Mouse (Mus musculus) C2C12 (cell line): ENCODE measurements around the gene Cdkn1b. TPM values are rescaled to one million over a fixed set of nuclear protein-coding genes. Genes with fewer than 3 reads are reported as not detected.

ENCODE experiments used
- H3K27me3 ChIP-seq: one replicate; pipeline ENCODE4 v1.6.1; 2011; ENCODE audit not compliant: control insufficient read depth, insufficient read depth, insufficient read length
- H3K36me3 ChIP-seq: one replicate; pipeline ENCODE4 v1.6.1; 2011; ENCODE audit not compliant: control insufficient read depth, insufficient read depth
- H3K4me3 ChIP-seq: one replicate; pipeline ENCODE4 v1.5.1; 2011; ENCODE audit warnings: mild to moderate bottlenecking, control low read depth; ENCODE audit not compliant: poor library complexity, insufficient read depth, severe bottlenecking
- H3K79me2 ChIP-seq: one replicate; pipeline ENCODE4 v1.6.1; 2011; ENCODE audit not compliant: control insufficient read depth, insufficient read depth
- H3K79me3 ChIP-seq: one replicate; pipeline ENCODE4 v1.6.1; 2011; ENCODE audit warnings: low read depth, control low read depth
- H3ac ChIP-seq: one replicate; pipeline ENCODE3; 2011; ENCODE audit warnings: low read depth; ENCODE audit not compliant: control insufficient read depth, insufficient read length
- CEBPB ChIP-seq: IDR thresholded peaks from one replicate; pipeline ENCODE4 v1.6.1; 2011; ENCODE audit warnings: low read depth, mild to moderate bottlenecking, control low read depth, moderate library complexity
- CTCF ChIP-seq: IDR thresholded peaks from one replicate; pipeline ENCODE4 v1.5.1; 2011; ENCODE audit not compliant: control insufficient read depth, insufficient read depth, insufficient read length
- FOSL1 ChIP-seq: IDR thresholded peaks from one replicate; pipeline ENCODE4 v1.8.0; 2011; ENCODE audit warnings: mild to moderate bottlenecking, low read length; ENCODE audit not compliant: poor library complexity, insufficient read depth, severe bottlenecking
- MAX ChIP-seq: IDR thresholded peaks from one replicate; pipeline ENCODE4 v1.6.1; 2011; ENCODE audit warnings: mild to moderate bottlenecking, control low read depth
- MYOD1 ChIP-seq: IDR thresholded peaks from one replicate; pipeline ENCODE4 v1.6.1; 2011; ENCODE audit warnings: low read depth; ENCODE audit not compliant: control insufficient read depth, insufficient read length
- MYOG ChIP-seq: IDR thresholded peaks from one replicate; pipeline ENCODE4 v1.6.1; 2011; ENCODE audit not compliant: control insufficient read depth, insufficient read length; ENCODE audit errors: extremely low read depth
- USF1 ChIP-seq: IDR thresholded peaks from one replicate; pipeline ENCODE4 v1.6.1; 2011; ENCODE audit warnings: low read depth, mild to moderate bottlenecking, control low read depth, moderate library complexity
- polyA plus RNA-seq: library from polyadenylated mRNA; unstranded; fragments of >200 nt; fragmentation: generic; extraction: Trizol; gene quantifications from one replicate; pipeline ENCODE4 v1.2.1, GENCODE M21; 2012; ENCODE audit warnings: missing spikeins

The Cdkn1b gene
- polyA plus RNA-seq, 1 experiment = 15.8 TPM

GRCm38 (mm10) chr6:134961286-134961685 lies 41.1 kb downstream of the Cdkn1b start:
- H3K27me3 ChIP-seq = no peaks in the 10 kb centered on the region
- TF ChIP-seq MAX (no peak), USF1 (no peak), MYOD1 (no peak), CEBPB (no peak), CTCF (no peak), FOSL1 (no peak), MYOG (no peak)
- no peak overlapping the region for H3ac ChIP-seq
- H3K4me3 ChIP-seq = no peak overlapping the region
- no peaks in the 10 kb centered on the region for H3K79me3 ChIP-seq
- no peaks in the 10 kb centered on the region for H3K36me3 ChIP-seq
- no peaks in the 10 kb centered on the region for H3K79me2 ChIP-seq

GRCm38 (mm10) chr6:134961858-134962517 lies 41.8 kb downstream of the Cdkn1b start:
- H3K79me2 ChIP-seq = no peaks in the 10 kb centered on the region
- no peaks in the 10 kb centered on the region for H3K36me3 ChIP-seq

GRCm38 (mm10) chr6:134962518-134962893 lies 42.3 kb downstream of the Cdkn1b start:
- Histone ChIP-seq H3ac (no peak overlapping the region), H3K79me2 (no peaks in the 10 kb centered on the region), H3K4me3 (no peak overlapping the region), H3K27me3 (no peaks in the 10 kb centered on the region), H3K79me3 (no peaks in the 10 kb centered on the region), H3K36me3 (no peaks in the 10 kb centered on the region)
- no peak for TF ChIP-seq MYOD1

More at GRCm38 (mm10) chr6:134961858-134962517, 41.8 kb downstream of the Cdkn1b start:
- H3K79me3 ChIP-seq = no peaks in the 10 kb centered on the region
- no peaks in the 10 kb centered on the region for H3K27me3 ChIP-seq
- TF ChIP-seq CEBPB = no peak
- no peak overlapping the region for H3K4me3 ChIP-seq
- H3ac ChIP-seq = no peak overlapping the region

- Histone ChIP-seq H3ac (no peak overlapping the region), H3K36me3 (no peaks in the 10 kb centered on the region), H3K79me2 (no peaks in the 10 kb centered on the region), H3K4me3 (no peak overlapping the region), H3K79me3 (no peaks in the 10 kb centered on the region), H3K27me3 (no peaks in the 10 kb centered on the region)
- TF ChIP-seq MYOD1 (no peak), FOSL1 (no peak), USF1 (no peak), MYOG (no peak), MAX (no peak), CTCF (no peak), CEBPB (no peak)
These were observed 43.7 kb downstream of the Cdkn1b start for GRCm38 (mm10) chr6:134963910-134964309.

- no peaks in the 10 kb centered on the region for H3K79me3 ChIP-seq
- no peaks in the 10 kb centered on the region for H3K36me3 ChIP-seq
- no peak overlapping the region for H3K4me3 ChIP-seq
- H3ac ChIP-seq = no peak overlapping the region
- no peaks in the 10 kb centered on the region for H3K79me2 ChIP-seq
- H3K27me3 ChIP-seq = no peaks in the 10 kb centered on the region
- TF ChIP-seq USF1 (no peak), CTCF (no peak), CEBPB (no peak), FOSL1 (no peak), MAX (no peak), MYOG (no peak), MYOD1 (no peak)
These were observed 46.5 kb downstream of the Cdkn1b start for GRCm38 (mm10) chr6:134966681-134967080.

GRCm38 (mm10) chr6:134968326-134968725 lies 48.1 kb downstream of the Cdkn1b start:
- Histone ChIP-seq H3K27me3 (no peaks in the 10 kb centered on the region), H3K4me3 (no peak overlapping the region), H3ac (no peak overlapping the region), H3K36me3 (no peaks in the 10 kb centered on the region), H3K79me3 (no peaks in the 10 kb centered on the region), H3K79me2 (no peaks in the 10 kb centered on the region)
- TF ChIP-seq USF1 (no peak), MYOD1 (no peak), MAX (no peak), MYOG (no peak), CTCF (no peak), FOSL1 (no peak), CEBPB (no peak)
